Mouse (Mus musculus): ENCODE measurements around the gene Rhbdd1. TPM values are rescaled to one million over a fixed set of nuclear protein-coding genes. Genes with fewer than 3 reads are reported as not detected.

The Rhbdd1 gene
- total and polyA plus RNA-seq, 2 experiments from 2014 or later, result 2.2 to 5.3 TPM

DNA sequence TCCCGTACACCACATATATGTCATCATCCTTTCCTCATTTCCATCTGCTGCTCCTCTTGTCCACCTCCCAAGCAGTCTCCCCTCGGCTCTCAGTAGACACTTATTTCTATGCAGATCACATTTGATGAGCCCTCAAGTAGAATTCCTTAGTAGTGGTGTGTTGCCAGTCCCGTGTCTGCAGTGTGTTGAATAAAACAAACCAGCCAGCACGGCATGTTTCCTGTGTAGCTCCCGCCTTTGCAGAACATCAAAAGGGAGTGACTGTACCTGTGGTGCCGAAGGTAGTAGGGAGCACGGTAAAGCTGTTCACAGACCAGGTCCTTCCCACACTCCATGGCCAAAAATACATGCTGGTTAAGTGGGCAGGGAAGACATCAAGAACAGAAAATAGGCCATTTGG, 47.8 kb downstream of the Rhbdd1 start:
- 68% methylated on average over 7 of the region's 7 CpGs for WGBS
- Histone ChIP-seq H3K9me3 (ENCODE audit: low read length) (no peaks in the 10 kb centered on the region), H3K27ac (ENCODE audit: low read depth, low read length) (no peak overlapping the region), H3K27me3 (ENCODE audit: insufficient read depth, low read length) (no peaks in the 10 kb centered on the region), H3K4me1 (ENCODE audit: insufficient read depth) (no peaks in the 10 kb centered on the region), H3K4me2 (ENCODE audit: low read depth) (no peak overlapping the region), H3K4me3 (ENCODE audit: low read depth, low read length) (no peak overlapping the region), H3K36me3 (ENCODE audit: insufficient read depth) (no peaks in the 10 kb centered on the region), H3K9ac (no peak overlapping the region)
- no peak for DNase-seq
- no peak for TF ChIP-seq CTCF (IDR thresholded peaks at IDR 0.05; ENCODE audit: low read depth)
- ATAC-seq, result no peak

DNA sequence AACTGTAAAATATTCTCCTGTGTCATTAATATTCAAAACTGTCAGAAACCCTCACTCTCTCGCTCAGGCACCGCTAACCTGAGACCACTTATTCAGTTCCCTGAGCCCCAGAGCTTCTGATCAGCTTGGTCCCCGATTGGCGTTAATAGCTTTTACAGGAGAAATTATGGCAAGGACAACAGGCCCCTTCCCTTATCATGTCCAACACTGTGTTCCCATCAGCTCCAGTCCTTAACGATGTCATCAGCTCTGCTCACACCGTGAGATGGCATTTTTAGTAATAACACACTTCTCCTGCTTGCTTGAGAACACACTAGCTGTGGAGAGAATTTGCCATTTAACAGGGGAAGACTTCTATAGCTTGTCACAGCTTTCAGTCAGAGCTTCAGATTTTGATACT, 48.2 kb downstream of the Rhbdd1 start:
- DNase-seq (no peak), ATAC-seq (no peak)
- H3K4me1 ChIP-seq (ENCODE audit: insufficient read depth), result no peaks in the 10 kb centered on the region
- H3K9me3 ChIP-seq (ENCODE audit: low read length), result no peaks in the 10 kb centered on the region
- 52% methylated on average over 6 of the region's 6 CpGs for WGBS
- TF ChIP-seq CTCF (IDR thresholded peaks at IDR 0.05; ENCODE audit: low read depth), result no peak
- H3K27me3 ChIP-seq (ENCODE audit: insufficient read depth, low read length), result no peaks in the 10 kb centered on the region
- H3K4me2 ChIP-seq (ENCODE audit: low read depth), result no peak overlapping the region
- H3K4me3 ChIP-seq (ENCODE audit: low read depth, low read length), result no peak overlapping the region
- H3K9ac ChIP-seq, result no peak overlapping the region
- H3K27ac ChIP-seq (ENCODE audit: low read depth, low read length), result no peak overlapping the region
- H3K36me3 ChIP-seq (ENCODE audit: insufficient read depth), result no peaks in the 10 kb centered on the region

DNA sequence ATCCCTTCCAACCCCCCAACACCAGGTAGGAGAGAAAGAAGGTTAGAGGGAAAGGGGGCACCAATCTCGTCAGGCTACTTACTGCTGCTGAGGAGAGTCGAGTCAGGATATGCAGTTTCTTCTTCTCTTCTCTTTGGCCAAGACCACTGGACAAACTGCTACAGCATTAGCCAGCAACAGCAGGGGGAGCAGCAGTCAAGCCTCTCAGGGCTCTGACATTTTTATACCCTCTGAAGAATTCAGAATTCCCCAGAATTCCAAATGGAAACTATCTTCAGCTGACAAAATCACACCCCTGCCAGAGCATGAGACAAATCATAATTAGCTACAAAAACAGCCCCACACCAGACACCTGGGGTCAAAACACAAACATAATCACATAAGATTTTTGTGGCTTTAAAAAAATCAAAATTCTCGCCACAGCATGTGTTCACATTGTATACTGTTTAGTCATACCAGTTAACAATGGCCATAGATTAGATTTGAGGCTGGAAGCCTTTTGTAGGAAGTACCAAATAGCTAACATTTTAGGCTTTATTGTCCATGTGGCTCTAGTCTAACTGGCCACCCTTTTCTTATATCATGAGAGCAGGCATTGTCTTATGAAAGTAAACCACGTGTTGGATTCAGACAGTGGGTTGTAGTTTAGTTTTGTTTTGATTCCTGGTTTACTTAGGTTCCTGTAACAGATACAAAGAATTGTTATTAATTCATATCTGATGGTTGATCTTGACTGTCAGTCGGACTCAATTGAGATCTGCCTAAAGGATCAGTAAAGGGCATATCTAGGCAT, 55.6 kb downstream of the Rhbdd1 start:
- WGBS, result 75% methylated on average over 5 of the region's 5 CpGs
- H3K27me3 ChIP-seq (ENCODE audit: insufficient read depth, low read length), result no peaks in the 10 kb centered on the region
- ATAC-seq (no peak), DNase-seq (no peak)
- no peaks in the 10 kb centered on the region for H3K36me3 ChIP-seq (ENCODE audit: insufficient read depth)
- H3K9me3 ChIP-seq (ENCODE audit: low read length), result no peaks in the 10 kb centered on the region
- no peak overlapping the region for H3K9ac ChIP-seq
- no peak overlapping the region for H3K27ac ChIP-seq (ENCODE audit: low read depth, low read length)
- H3K4me2 ChIP-seq (ENCODE audit: low read depth), result no peak overlapping the region
- no peaks in the 10 kb centered on the region for H3K4me1 ChIP-seq (ENCODE audit: insufficient read depth)
- no peak overlapping the region for H3K4me3 ChIP-seq (ENCODE audit: low read depth, low read length)
- TF ChIP-seq CTCF (IDR thresholded peaks at IDR 0.05; ENCODE audit: low read depth), result no peak

DNA sequence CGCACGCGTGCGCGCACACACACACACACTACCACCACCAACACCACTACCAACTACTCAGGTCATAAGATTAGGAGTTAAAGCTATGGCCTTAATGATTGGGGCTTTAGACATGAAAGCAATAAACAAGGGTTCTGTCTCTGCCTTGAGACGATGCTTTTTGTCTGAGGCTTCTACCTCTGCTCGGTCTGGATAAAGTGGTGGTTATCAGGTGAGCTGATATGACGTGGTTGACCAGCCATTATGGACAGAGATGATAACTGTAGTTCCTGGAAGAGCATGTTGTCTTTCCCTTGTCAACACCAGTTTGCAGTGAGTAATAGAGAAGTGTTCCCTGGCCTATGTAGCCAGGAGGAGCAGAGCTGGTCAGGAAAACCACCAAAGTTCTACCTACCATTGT, 57.7 kb downstream of the Rhbdd1 start:
- H3K9me3 ChIP-seq (ENCODE audit: low read length), result no peaks in the 10 kb centered on the region
- H3K9ac ChIP-seq, result no peak overlapping the region
- no peaks in the 10 kb centered on the region for H3K4me1 ChIP-seq (ENCODE audit: insufficient read depth)
- 97% methylated on average over 8 of the region's 8 CpGs for WGBS
- H3K27ac ChIP-seq (ENCODE audit: low read depth, low read length), result no peak overlapping the region
- DNase-seq (no peak), ATAC-seq (no peak)
- H3K4me2 ChIP-seq (ENCODE audit: low read depth), result no peak overlapping the region
- no peak overlapping the region for H3K4me3 ChIP-seq (ENCODE audit: low read depth, low read length)
- no peaks in the 10 kb centered on the region for H3K27me3 ChIP-seq (ENCODE audit: insufficient read depth, low read length)
- H3K36me3 ChIP-seq (ENCODE audit: insufficient read depth), result no peaks in the 10 kb centered on the region
- TF ChIP-seq CTCF (IDR thresholded peaks at IDR 0.05; ENCODE audit: low read depth), result no peak

DNA sequence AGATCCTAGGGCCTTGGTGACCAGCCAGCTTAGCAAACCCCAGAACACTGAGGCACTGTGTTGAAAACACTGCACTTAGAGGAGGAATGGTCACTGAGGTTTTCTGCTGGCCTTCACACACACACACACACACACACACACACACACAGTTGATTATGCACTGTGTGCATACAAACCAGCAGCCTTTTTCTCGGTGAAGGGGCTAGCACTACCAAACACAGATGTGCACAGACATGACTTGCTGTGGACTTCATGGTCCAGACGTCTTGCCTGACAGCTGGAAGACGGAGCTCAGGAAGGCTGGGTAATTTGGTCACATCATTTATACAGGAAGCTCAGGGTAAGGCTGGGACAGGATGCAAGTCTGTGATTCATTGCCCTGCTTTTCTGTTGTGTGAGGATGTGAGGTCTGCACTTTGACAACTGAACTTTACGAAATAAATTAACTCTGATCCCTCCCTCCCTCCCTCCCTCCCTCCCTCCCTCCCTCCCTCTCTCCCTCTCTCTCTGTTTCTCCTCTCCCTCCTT, 58.6 kb downstream of the Rhbdd1 start:
- WGBS, result 35% methylated on average over 4 of the region's 4 CpGs
- H3K9me3 ChIP-seq (ENCODE audit: low read length), result no peaks in the 10 kb centered on the region
- H3K36me3 ChIP-seq (ENCODE audit: insufficient read depth), result no peaks in the 10 kb centered on the region
- no peak for ATAC-seq
- no peak overlapping the region for H3K4me2 ChIP-seq (ENCODE audit: low read depth)
- no peak for DNase-seq
- TF ChIP-seq CTCF (IDR thresholded peaks at IDR 0.05; ENCODE audit: low read depth), result no peak
- no peak overlapping the region for H3K4me3 ChIP-seq (ENCODE audit: low read depth, low read length)
- no peaks in the 10 kb centered on the region for H3K27me3 ChIP-seq (ENCODE audit: insufficient read depth, low read length)
- H3K4me1 ChIP-seq (ENCODE audit: insufficient read depth), result no peaks in the 10 kb centered on the region
- no peak overlapping the region for H3K9ac ChIP-seq
- H3K27ac ChIP-seq (ENCODE audit: low read depth, low read length), result no peak overlapping the region

DNA sequence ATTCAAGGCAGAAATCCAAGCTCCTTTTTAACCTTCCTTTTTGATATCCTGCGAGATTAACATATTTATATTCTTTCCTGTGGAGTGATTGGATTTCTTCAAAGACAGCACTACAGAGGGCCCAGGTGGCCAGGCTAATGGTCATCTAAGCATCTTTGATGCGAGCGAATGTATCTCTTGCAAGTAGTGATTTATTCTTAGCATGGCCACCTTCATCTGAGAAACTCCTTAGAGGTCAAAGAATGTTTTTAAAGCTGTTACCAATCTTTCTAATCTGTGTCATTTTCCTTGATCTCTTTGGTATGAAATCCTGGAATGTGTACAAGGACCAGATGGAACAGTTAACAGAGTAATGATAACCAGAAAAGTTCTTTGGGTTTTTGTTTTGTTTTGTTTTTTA, 59.2 kb downstream of the Rhbdd1 start:
- Histone ChIP-seq H3K9me3 (ENCODE audit: low read length) (no peaks in the 10 kb centered on the region), H3K9ac (no peak overlapping the region), H3K27ac (ENCODE audit: low read depth, low read length) (no peak overlapping the region), H3K27me3 (ENCODE audit: insufficient read depth, low read length) (no peaks in the 10 kb centered on the region), H3K4me2 (ENCODE audit: low read depth) (no peak overlapping the region), H3K4me3 (ENCODE audit: low read depth, low read length) (no peak overlapping the region), H3K36me3 (ENCODE audit: insufficient read depth) (no peaks in the 10 kb centered on the region), H3K4me1 (ENCODE audit: insufficient read depth) (no peaks in the 10 kb centered on the region)
- ATAC-seq (no peak), DNase-seq (no peak)
- no peak for TF ChIP-seq CTCF (IDR thresholded peaks at IDR 0.05; ENCODE audit: low read depth)
- 43% methylated on average over 3 of the region's 3 CpGs for WGBS

DNA sequence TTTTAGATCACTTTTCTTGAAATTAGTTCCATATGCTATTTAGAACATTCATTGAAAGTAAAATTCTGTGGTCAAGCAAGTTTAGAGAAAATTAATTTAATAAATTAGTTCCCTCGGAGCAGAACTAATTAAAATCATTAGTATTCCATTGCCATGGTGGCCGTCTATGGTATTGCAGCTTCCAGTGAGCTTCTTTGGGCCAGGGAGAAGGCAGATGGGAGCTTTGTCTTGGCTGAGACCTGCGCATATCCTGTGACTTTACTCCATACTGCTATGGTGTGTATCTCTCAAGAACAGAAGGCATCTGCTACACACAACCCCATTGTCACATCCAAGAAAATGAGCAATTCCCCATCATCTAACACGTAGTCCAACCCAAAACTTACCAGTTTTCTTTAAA, 65.7 kb downstream of the Rhbdd1 start:
- H3K27ac ChIP-seq (ENCODE audit: low read depth, low read length), result no peak overlapping the region
- H3K4me3 ChIP-seq (ENCODE audit: low read depth, low read length), result no peak overlapping the region
- TF ChIP-seq CTCF (IDR thresholded peaks at IDR 0.05; ENCODE audit: low read depth), result peak; percentile 45
- no peaks in the 10 kb centered on the region for H3K9me3 ChIP-seq (ENCODE audit: low read length)
- DNase-seq, result no peak
- WGBS, result 45% methylated on average over 4 of the region's 4 CpGs
- no peaks in the 10 kb centered on the region for H3K36me3 ChIP-seq (ENCODE audit: insufficient read depth)
- H3K9ac ChIP-seq, result no peak overlapping the region
- H3K4me1 ChIP-seq (ENCODE audit: insufficient read depth), result no peaks in the 10 kb centered on the region
- H3K27me3 ChIP-seq (ENCODE audit: insufficient read depth, low read length), result no peaks in the 10 kb centered on the region
- ATAC-seq, result peak; percentile 56; the same call in 1 of the 2 replicates
- no peak overlapping the region for H3K4me2 ChIP-seq (ENCODE audit: low read depth)

Data from forebrain, postnatal 0 days (tissue).